Mouse (Mus musculus) kidney, embryonic 16.5 days (tissue): ENCODE measurements at regions not wholly inside any gene's neighbourhood (a gene's known extent, or its start where the extent isn't known, plus 50 kb on each side); places are given as distances from the start of the nearest gene placed in this dataset.
"Not testable (repeated sequence)": the region's sequence is repeated elsewhere in the genome, so short reads cannot be mapped to it uniquely, and the experiment has no call there.

ENCODE experiments used
- ATAC-seq: fragments of 200-750 bp; cut with Nextera tagmentation; 2 replicates; pipeline ENCODE4 v1.8.0; 2017; ENCODE audit warnings: moderate TSS enrichment; ENCODE audit not compliant: low FRiP score, low TSS enrichment
- H3K27ac ChIP-seq: fragments of 300-500 bp; sonication (generic); 2 replicates; pipeline ENCODE4 v1.5.1; 2014; ENCODE audit warnings: low read length
- H3K27me3 ChIP-seq: fragments of 300-500 bp; sonication (generic); 2 replicates; pipeline ENCODE4 v1.6.1; 2014; ENCODE audit warnings: low read length, control low read depth, mixed read lengths; ENCODE audit not compliant: insufficient read depth
- H3K36me3 ChIP-seq: fragments of 300-500 bp; sonication (generic); 2 replicates; pipeline ENCODE4 v1.6.1; 2014; ENCODE audit warnings: low read length, control low read depth, mixed read lengths; ENCODE audit not compliant: insufficient read depth
- H3K4me1 ChIP-seq: fragments of 300-500 bp; sonication (generic); 2 replicates; pipeline ENCODE4 v1.6.1; 2014; ENCODE audit warnings: low read length, control low read depth, mixed read lengths; ENCODE audit not compliant: insufficient read depth
- H3K4me2 ChIP-seq: fragments of 300-500 bp; sonication (generic); replicated peaks from 2 replicates; pipeline ENCODE4 v1.6.1; 2014; ENCODE audit warnings: low read depth, low read length
- H3K4me3 ChIP-seq: fragments of 300-500 bp; sonication (generic); 2 replicates; pipeline ENCODE4 v1.5.1; 2014; ENCODE audit warnings: mild to moderate bottlenecking, low read length
- H3K9ac ChIP-seq: fragments of 300-500 bp; sonication (generic); replicated peaks from 2 replicates; pipeline ENCODE4 v1.6.1; 2014; ENCODE audit warnings: low read length
- H3K9me3 ChIP-seq: fragments of 300-500 bp; sonication (generic); 2 replicates; pipeline ENCODE4 v1.6.1; 2016; ENCODE audit warnings: low read length, control low read depth
- WGBS: fragments of 180-500 bp; shearing (Covaris S2); extraction: QIAGEN DNeasy Blood & Tissue Kit; methylation state at CpG from one replicate; pipeline ENCODE4 v1.1.7; 2014; 5-methylcytosine and 5-hydroxymethylcytosine counted together

DNA sequence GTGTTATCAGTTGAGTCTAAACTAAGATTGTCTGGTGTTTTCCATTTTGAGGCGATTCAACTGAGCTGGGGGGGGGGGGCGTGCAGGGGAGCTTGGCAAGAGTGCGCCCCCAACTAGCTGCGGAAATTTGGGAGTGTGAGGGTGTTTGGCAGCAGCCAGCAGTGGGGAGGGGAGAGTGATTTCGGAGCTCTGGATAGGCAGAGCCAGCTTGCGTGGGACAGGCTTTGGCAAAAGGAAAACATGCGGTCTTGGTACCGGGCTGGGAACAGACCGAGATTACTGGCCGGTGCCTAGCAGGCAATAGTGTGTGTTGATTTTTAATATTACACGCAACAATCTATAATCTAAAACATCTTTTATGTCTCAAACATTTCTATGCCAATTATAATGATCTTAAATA lies 199.4 kb upstream of the Cdk6 start:
- H3K36me3 ChIP-seq, ATAC-seq, H3K4me2 ChIP-seq, H3K9me3 ChIP-seq, H3K4me3 ChIP-seq, H3K27me3 ChIP-seq, H3K27ac ChIP-seq, H3K9ac ChIP-seq, H3K4me1 ChIP-seq: not testable (repeated sequence)
- WGBS, result 89% methylated on average over 11 of the region's 11 CpGs

- H3K4me1 ChIP-seq, H3K4me3 ChIP-seq, H3K27ac ChIP-seq, H3K4me2 ChIP-seq, H3K9ac ChIP-seq, H3K36me3 ChIP-seq, H3K9me3 ChIP-seq, H3K27me3 ChIP-seq: not testable (repeated sequence)
- peak; percentile 61; the same call in 1 of the 2 replicates for ATAC-seq
- WGBS, result 42% methylated on average over 8 of the region's 11 CpGs
These were observed 194.6 kb upstream of the Cdk6 start for GRCm38 (mm10) chr5:3146544-3147295.

DNA sequence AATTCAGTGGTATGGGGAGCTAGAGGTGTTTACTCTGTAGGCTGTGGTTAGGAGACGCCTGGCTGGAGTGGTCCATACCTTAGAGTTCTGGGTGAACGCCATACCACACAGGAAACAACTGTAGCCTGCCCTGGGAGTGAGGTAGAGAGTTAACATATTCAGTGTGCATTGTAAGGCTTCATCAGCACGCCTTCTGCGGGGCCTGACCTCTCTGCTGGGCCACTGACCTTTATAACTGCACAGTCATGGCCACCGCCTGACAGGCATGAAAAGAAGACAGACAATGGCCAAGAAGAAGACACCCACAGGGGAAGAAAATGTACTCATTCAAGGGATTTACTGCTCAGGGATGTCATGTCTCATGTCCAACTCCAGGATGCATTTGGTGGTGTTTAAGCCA lies 191.4 kb upstream of the Cdk6 start:
- not testable (repeated sequence) for H3K4me2 ChIP-seq, H3K27ac ChIP-seq, ATAC-seq, H3K36me3 ChIP-seq, H3K4me3 ChIP-seq, H3K9ac ChIP-seq, H3K27me3 ChIP-seq, H3K4me1 ChIP-seq, H3K9me3 ChIP-seq
- 68% methylated on average over 5 of the region's 5 CpGs for WGBS

- WGBS, result 71% methylated on average over 4 of the region's 4 CpGs
- H3K4me1 ChIP-seq, H3K4me3 ChIP-seq, H3K4me2 ChIP-seq, H3K27ac ChIP-seq, H3K27me3 ChIP-seq, H3K9ac ChIP-seq, ATAC-seq, H3K9me3 ChIP-seq, H3K36me3 ChIP-seq: not testable (repeated sequence)
These were observed 190.5 kb upstream of the Cdk6 start for GRCm38 (mm10) chr5:3150766-3151165.

DNA sequence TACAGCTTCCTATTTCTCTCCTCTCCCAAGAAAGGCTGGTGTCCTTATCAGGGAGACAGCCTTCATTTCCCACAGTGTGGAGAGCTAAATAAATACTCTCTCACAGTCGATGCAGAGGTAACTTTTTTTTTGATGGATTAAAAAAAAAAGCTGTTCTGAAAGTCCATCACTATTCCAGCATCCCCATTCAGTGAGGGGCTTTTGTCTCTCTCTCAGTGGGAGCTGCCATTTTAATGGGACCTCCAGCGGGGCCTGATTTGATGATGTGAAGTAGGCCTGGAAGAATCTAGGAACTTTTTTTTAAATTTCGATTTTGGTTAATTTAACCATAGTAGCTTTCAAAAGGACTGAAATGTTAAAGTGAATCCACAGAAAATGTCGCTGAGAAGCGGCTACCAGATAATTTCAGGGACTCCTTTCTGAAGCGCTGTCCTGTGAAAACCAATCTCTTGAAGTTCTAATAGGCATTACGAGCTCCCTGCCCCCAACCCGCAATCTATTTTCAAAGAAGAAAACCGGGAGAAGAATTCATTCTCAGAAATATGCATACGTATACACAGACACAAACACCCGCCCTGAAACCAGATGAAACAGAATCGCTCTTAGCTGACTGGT lies 189.6 kb upstream of the Cdk6 start:
- H3K9me3 ChIP-seq, H3K9ac ChIP-seq, H3K27me3 ChIP-seq, H3K27ac ChIP-seq, H3K4me1 ChIP-seq, H3K36me3 ChIP-seq, ATAC-seq: not testable (repeated sequence)
- 15% methylated on average over 12 of the region's 12 CpGs for WGBS
- peak overlapping the region; percentile 38 for H3K4me3 ChIP-seq
- H3K4me2 ChIP-seq, result peak overlapping the region; percentile 66

GRCm38 (mm10) chr5:3152149-3152865 lies 189.0 kb upstream of the Cdk6 start:
- H3K27ac ChIP-seq, H3K4me1 ChIP-seq, H3K36me3 ChIP-seq, H3K9me3 ChIP-seq, H3K27me3 ChIP-seq: not testable (repeated sequence)
- ATAC-seq, result peak; percentile 82
- peak overlapping the region; percentile 66 for H3K4me2 ChIP-seq
- H3K9ac ChIP-seq, result peak overlapping the region; percentile 41
- peak overlapping the region; percentile 38 for H3K4me3 ChIP-seq
- 26% methylated on average over 24 of the region's 26 CpGs for WGBS

GRCm38 (mm10) chr5:3165511-3165910 lies 175.8 kb upstream of the Cdk6 start:
- WGBS, result 91% methylated on average over 2 of the region's 2 CpGs
- not testable (repeated sequence) for H3K9ac ChIP-seq, H3K4me3 ChIP-seq, H3K4me1 ChIP-seq, ATAC-seq, H3K27me3 ChIP-seq, H3K4me2 ChIP-seq, H3K36me3 ChIP-seq, H3K27ac ChIP-seq, H3K9me3 ChIP-seq

DNA sequence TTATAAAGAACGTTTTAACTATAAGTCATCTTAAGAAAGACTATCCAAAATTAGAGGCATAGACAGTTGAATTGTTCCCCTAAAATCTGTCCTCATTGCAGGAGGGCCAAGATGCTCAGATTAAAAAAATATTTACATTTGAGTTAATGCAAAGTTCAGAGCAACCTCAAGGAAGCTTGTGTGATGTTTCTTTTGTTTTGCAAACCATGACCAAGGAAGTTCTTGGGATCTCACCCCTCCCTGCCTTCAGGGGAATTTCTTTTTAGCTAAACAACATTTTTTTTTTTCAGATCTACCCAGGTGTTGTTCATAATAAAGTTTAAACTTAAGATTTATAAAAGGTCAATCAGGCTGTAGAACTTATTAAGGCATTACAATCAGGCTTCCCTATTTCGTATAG lies 174.8 kb upstream of the Cdk6 start:
- H3K4me1 ChIP-seq, H3K4me2 ChIP-seq, H3K4me3 ChIP-seq, H3K9me3 ChIP-seq, H3K36me3 ChIP-seq, H3K9ac ChIP-seq, H3K27ac ChIP-seq, ATAC-seq, H3K27me3 ChIP-seq: not testable (repeated sequence)
- WGBS, result 73% methylated on average over 2 of the region's 2 CpGs

DNA sequence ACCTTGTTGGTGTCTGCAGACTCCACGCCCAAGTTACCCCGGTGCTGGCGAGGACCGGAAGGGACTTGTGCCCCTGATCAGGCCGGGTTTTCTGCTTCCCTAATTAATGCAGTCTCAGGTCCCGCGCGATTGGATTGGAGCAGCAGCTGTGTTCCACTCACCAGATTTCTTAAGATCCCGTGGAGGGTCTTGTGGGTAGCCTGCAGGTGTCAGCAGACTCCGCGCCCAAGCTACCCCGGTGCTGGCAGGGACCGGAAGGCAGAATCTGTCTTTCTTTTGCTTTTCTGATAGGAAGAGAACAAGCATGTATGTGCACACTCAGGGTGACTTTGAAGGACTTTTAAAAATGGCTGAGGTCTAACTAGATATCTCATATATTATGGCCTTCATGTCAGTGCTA lies 147.7 kb upstream of the Cdk6 start:
- not testable (repeated sequence) for H3K9ac ChIP-seq, ATAC-seq, H3K4me2 ChIP-seq, H3K27ac ChIP-seq, H3K36me3 ChIP-seq, H3K27me3 ChIP-seq, H3K9me3 ChIP-seq, H3K4me3 ChIP-seq
- 85% methylated on average over 13 of the region's 13 CpGs for WGBS
- peaks cover 12% of the 10 kb centered on the region for H3K4me1 ChIP-seq
